Mouse (Mus musculus) stomach, embryonic 16.5 days (tissue): ENCODE results near the gene Ndst2. TPM values are rescaled to one million over a fixed set of nuclear protein-coding genes. Genes with fewer than 3 reads are reported as not detected.
"Not testable (repeated sequence)": the region's sequence is repeated elsewhere in the genome, so short reads cannot be mapped to it uniquely, and the experiment has no call there.

Experiments
- ATAC-seq: fragments of 200-750 bp; cut with Nextera tagmentation; 2 replicates; pipeline ENCODE4 v1.8.0; 2017; ENCODE audit warnings: moderate number of reproducible peaks, moderate TSS enrichment; ENCODE audit not compliant: insufficient read depth, low FRiP score
- H3K27ac ChIP-seq: fragments of 300-500 bp; sonication (generic); 2 replicates; pipeline ENCODE4 v1.5.1; 2014; ENCODE audit warnings: low read length
- H3K27me3 ChIP-seq: fragments of 300-500 bp; sonication (generic); 2 replicates; pipeline ENCODE4 v1.6.1; 2014; ENCODE audit warnings: low read length, control low read depth, mixed read lengths; ENCODE audit not compliant: control insufficient read depth, insufficient read depth
- H3K36me3 ChIP-seq: fragments of 300-500 bp; sonication (generic); 2 replicates; pipeline ENCODE4 v1.6.1; 2014; ENCODE audit warnings: low read length; ENCODE audit not compliant: control insufficient read depth, insufficient read depth
- H3K4me1 ChIP-seq: fragments of 300-500 bp; sonication (generic); 2 replicates; pipeline ENCODE4 v1.6.1; 2014; ENCODE audit warnings: low read length, control low read depth, mixed read lengths; ENCODE audit not compliant: control insufficient read depth, insufficient read depth
- H3K4me2 ChIP-seq: fragments of 300-500 bp; sonication (generic); 2 replicates; pipeline ENCODE4 v1.6.1; 2014; ENCODE audit warnings: low read depth, low read length, mixed read lengths
- H3K4me3 ChIP-seq: fragments of 300-500 bp; sonication (generic); replicated peaks from 2 replicates; pipeline ENCODE4 v1.5.1; 2014; ENCODE audit warnings: mild to moderate bottlenecking, low read length
- H3K9ac ChIP-seq: fragments of 300-500 bp; sonication (generic); 2 replicates; pipeline ENCODE4 v1.6.1; 2014; ENCODE audit warnings: low read length
- H3K9me3 ChIP-seq: fragments of 300-500 bp; sonication (generic); replicated peaks from 2 replicates; pipeline ENCODE4 v1.6.1; 2016; ENCODE audit warnings: low read length, control low read depth; ENCODE audit not compliant: control insufficient read depth
- WGBS: fragments of 180-500 bp; shearing (Covaris S2); extraction: QIAGEN DNeasy Blood & Tissue Kit; methylation state at CpG from one replicate; pipeline ENCODE4 v1.1.7; 2014; 5-methylcytosine and 5-hydroxymethylcytosine counted together
- polyA plus RNA-seq: library from polyadenylated mRNA; unstranded; fragments of >200 nt; fragmentation: Nextera tagmentation; extraction: Ambion mirVana; gene quantifications from 2 replicates; pipeline ENCODE4 v1.2.1, GENCODE M21; 2015

Ndst2 gene
- polyA plus RNA-seq, 1 experiment from 2014 or later = 23.7 TPM

DNA sequence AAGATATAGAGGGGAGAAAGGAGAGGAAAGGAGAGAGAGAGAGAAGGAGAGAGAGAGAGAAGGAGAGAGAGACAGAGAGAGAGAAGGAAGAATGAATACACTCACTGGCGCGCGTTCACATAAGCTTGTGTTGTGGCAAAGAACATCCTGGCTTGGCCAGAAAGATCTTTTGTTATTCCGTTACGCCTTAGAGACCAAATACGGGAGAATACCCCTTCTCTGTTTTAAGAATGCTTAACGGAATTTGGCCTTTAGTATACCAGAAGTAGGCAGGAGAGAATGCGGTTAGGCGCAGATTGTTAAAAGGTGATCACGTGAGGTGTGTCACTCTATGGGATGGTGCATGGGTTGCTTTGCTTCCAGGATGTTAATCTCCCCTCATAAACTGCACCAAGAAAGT lies 26.1 kb downstream of the Ndst2 start:
- Histone ChIP-seq H3K4me3 (peak overlapping the region; percentile 100), H3K9ac (peak overlapping the region; percentile 99), H3K4me2 (peak overlapping the region; percentile 72), H3K4me1 (peaks cover 21% of the 10 kb centered on the region), H3K9me3 (no peaks in the 10 kb centered on the region), H3K27me3 (no peaks in the 10 kb centered on the region), H3K36me3 (peaks cover 15% of the 10 kb centered on the region), H3K27ac (no peak overlapping the region; the same call in 1 of the 2 replicates)
- no peak for ATAC-seq
- 5% methylated on average over 10 of the region's 10 CpGs for WGBS

DNA sequence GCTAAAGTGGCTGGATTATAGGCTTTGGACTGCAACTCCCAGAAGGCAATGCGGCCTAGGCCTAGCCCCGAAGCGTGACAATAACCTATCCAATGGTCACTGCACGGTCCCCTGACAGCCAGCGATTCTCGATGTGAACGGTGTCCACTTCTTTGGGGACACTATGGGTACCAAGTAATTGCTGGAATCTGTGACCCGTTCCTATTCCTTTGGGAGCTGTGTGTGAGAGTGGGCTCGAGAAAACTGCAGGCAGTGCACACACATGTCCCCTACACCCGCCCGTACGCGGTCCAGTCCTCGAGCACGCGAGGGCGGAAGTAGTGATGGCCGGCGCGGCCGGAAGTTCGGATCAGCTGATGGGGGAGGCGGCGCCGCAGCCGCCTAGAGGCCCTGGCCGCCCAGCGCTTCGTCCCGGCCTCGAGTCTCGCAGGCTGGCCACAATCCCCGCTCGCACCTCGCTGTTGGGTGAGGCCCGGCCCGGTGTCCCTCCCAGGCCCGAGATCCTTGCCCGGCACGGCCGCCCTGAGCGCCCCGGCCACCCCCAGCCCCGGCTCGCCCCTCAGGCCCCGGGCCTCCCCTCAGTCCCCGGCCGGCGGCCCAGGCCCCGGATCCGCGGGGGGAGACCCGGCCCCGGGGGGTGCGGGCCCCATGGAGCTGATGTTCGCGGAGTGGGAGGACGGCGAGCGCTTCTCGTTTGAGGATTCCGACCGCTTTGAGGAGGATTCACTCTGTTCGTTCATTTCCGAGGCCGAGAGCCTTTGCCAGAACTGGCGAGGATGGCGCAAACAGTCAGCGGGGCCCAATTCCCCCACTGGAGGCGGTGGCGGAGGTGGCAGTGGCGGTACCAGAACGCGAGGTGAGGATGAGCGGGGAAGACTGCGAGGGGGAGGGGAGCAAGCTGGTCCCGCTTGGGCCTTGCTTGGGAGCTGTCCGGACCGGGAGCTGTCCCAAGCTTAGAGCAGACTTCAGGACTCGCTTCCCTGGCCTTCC lies 26.9 kb downstream of the Ndst2 start, which contains the start of gene Zswim8:
Zswim8 (plus strand) TSS at position 352 of the 990 bp plus-strand sequence.
- Histone ChIP-seq H3K27me3 (no peaks in the 10 kb centered on the region), H3K36me3 (peaks cover 11% of the 10 kb centered on the region; the same call in 1 of the 2 replicates), H3K4me1 (peaks cover 21% of the 10 kb centered on the region), H3K4me3 (peak within 1 kb of the TSS; percentile 100), H3K4me2 (peak within 1 kb of the TSS; percentile 72), H3K27ac (peak within 1 kb of the TSS; percentile 84), H3K9ac (peak within 1 kb of the TSS; percentile 99), H3K9me3 (no peaks in the 10 kb centered on the region)
- ATAC-seq = peak; percentile 94
- under 1% methylated on average over 80 of the region's 80 CpGs for WGBS

DNA sequence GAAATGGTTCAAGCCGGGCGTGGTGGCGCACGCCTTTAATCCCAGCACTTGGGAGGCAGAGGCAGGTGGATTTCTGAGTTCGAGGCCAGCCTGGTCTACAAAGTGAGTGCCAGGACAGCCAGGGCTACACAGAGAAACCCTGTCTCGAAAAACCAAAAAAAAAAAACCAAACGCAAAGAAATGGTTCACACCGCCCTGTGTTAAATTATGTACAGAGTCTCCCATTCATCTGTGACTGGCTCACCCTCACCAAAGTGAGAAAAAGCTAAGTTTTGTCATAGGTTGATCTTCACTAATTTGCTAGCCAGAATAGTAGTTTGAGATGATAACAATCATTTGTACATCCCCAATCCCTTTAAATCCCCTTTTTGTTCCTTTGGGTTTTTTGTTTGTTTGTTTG lies 30.9 kb downstream of the Ndst2 start:
- H3K27ac ChIP-seq = peak overlapping the region; percentile 90
- H3K4me1 ChIP-seq = peaks cover 25% of the 10 kb centered on the region
- 9% methylated on average over 8 of the region's 8 CpGs for WGBS
- H3K4me2 ChIP-seq = peak overlapping the region; percentile 68
- peak overlapping the region; percentile 94 for H3K9ac ChIP-seq
- H3K36me3 ChIP-seq, H3K27me3 ChIP-seq, ATAC-seq, H3K9me3 ChIP-seq: not testable (repeated sequence)
- H3K4me3 ChIP-seq = peak overlapping the region; percentile 93

DNA sequence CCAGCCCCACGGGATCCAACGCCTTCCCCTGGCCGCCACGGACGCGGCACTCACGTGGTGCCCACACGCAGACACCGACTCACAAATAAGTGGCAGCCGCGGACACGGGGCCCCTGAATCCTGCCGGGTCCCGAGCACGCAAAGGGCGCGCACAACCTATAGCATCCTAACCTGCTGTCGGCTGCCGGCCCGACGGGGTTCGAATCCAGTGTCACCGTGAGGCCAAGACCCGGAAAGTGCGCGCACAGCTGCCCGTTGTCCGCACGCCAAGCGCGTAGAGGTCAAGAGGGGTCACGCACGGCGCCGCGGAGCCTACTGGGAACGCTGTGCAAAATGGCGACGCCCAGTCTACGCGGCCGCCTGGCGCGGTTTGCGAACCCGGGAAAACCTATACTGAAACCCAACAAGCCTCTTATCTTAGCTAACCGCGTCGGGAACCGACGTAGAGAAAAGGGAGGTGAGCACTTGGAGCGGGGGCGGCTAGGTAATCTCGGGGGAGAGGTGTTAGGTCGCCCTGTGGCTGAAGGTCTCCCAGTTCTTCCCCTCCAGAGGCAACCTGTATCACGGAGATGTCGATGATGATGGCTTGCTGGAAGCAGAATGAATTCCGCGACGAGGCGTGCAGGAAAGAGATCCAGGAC lies 31.5 kb downstream of the Ndst2 start, which contains the start of gene Chchd1:
Chchd1 (plus strand) TSS at position 266 of the 641 bp plus-strand sequence.
- H3K9me3 ChIP-seq = no peaks in the 10 kb centered on the region
- peaks cover 4% of the 10 kb centered on the region; the same call in 1 of the 2 replicates for H3K36me3 ChIP-seq
- H3K27me3 ChIP-seq = no peaks in the 10 kb centered on the region
- peaks cover 28% of the 10 kb centered on the region for H3K4me1 ChIP-seq
- peak within 1 kb of the TSS; percentile 93 for H3K4me3 ChIP-seq
- WGBS = under 1% methylated on average over 61 of the region's 61 CpGs
- H3K4me2 ChIP-seq = peak within 1 kb of the TSS; percentile 68
- ATAC-seq = peak; percentile 78
- peak within 1 kb of the TSS; percentile 94 for H3K9ac ChIP-seq
- H3K27ac ChIP-seq = peak within 1 kb of the TSS; percentile 90

DNA sequence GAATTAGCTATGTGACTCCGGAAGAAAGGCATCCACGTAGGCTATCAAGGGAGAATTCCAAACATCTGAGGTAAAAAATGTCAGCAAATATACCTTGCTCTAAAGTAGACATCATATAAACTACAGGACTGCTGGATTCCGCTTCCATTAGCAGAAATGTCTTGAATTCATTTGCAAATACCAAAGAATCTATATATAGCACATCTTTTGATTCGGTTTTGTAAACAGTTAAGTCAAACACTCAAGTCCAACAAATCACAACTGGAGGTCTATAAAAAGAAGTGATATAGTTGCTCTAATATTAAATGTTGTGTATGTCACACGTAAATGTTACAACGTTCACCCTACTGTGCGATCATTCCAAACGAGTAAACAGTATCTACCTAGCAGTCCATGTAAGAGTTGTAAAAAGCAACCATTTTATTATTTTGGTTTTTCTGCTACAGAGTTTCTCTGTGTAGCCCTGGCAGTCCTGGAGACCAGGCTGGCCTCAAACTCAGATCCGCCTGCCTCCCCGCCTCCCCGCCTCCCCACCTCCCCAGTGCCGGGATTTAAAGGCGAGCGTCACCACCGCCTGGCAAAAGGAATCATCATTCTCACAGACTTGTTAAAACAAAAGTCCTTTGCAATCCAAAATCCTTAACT lies 32.1 kb downstream of the Ndst2 start:
- Histone ChIP-seq H3K27ac (peak overlapping the region; percentile 90), H3K9ac (peak overlapping the region; percentile 94), H3K9me3 (no peaks in the 10 kb centered on the region), H3K27me3 (no peaks in the 10 kb centered on the region), H3K4me1 (peaks cover 35% of the 10 kb centered on the region), H3K4me2 (peak overlapping the region; percentile 68), H3K4me3 (peak overlapping the region; percentile 93), H3K36me3 (peaks cover 4% of the 10 kb centered on the region; the same call in 1 of the 2 replicates)
- ATAC-seq = no peak
- 4% methylated on average over 15 of the region's 15 CpGs for WGBS

DNA sequence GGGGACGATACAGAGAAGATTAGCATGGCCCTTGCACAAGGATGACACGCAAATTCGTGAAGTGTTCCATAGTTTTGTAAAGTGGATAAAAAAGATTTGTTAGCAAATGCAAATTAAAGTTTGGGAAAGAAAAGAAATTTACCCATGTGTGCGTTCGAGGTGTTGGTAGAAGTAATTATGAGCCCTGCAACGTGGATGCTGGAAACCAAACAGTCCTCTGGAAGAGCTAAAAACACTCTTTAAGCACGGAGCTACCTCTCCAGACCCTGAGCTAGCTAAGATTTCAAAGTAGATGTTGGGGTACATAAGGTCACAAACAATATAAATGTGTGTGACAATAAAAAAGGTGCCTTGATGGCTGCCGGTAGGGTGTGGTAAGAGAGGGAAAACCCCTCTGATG lies 32.8 kb downstream of the Ndst2 start:
- Histone ChIP-seq H3K4me1 (peaks cover 38% of the 10 kb centered on the region), H3K4me3 (peak overlapping the region; percentile 93), H3K27me3 (no peaks in the 10 kb centered on the region), H3K27ac (0 out of 2 replicates have a peak overlapping the region, but pooled peaks have one; percentile 9), H3K4me2 (peak overlapping the region; percentile 68), H3K36me3 (peaks cover 4% of the 10 kb centered on the region; the same call in 1 of the 2 replicates), H3K9me3 (no peaks in the 10 kb centered on the region), H3K9ac (0 out of 2 replicates have a peak overlapping the region, but pooled peaks have one; percentile 15)
- no peak for ATAC-seq
- WGBS = 68% methylated on average over 8 of the region's 8 CpGs

DNA sequence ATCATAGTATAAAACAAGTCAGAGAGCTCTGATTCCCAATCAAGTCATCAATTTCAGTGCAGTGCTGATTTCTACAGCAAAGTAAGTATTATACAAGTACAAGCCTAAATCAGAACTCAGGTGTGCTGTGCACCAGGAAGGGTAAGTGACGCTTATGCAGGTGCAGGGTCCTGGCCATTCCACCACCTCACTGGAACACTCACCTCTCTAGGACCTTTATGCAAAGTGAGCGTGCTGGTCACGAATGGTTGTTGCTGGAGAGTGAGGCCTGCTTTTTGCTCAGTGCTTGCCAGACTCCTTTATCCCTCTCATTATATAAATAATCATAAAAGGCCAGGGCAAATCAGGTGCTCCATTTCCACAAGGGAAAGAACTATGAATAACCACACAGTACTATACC lies 34.0 kb downstream of the Ndst2 start:
- no peaks in the 10 kb centered on the region for H3K9me3 ChIP-seq
- no peaks in the 10 kb centered on the region for H3K27me3 ChIP-seq
- H3K4me2 ChIP-seq = no peak overlapping the region
- WGBS = 71% methylated on average over 3 of the region's 3 CpGs
- peaks cover 4% of the 10 kb centered on the region; the same call in 1 of the 2 replicates for H3K36me3 ChIP-seq
- ATAC-seq = no peak
- no peak overlapping the region for H3K9ac ChIP-seq
- H3K27ac ChIP-seq = no peak overlapping the region
- peaks cover 46% of the 10 kb centered on the region for H3K4me1 ChIP-seq
- no peak overlapping the region for H3K4me3 ChIP-seq

DNA sequence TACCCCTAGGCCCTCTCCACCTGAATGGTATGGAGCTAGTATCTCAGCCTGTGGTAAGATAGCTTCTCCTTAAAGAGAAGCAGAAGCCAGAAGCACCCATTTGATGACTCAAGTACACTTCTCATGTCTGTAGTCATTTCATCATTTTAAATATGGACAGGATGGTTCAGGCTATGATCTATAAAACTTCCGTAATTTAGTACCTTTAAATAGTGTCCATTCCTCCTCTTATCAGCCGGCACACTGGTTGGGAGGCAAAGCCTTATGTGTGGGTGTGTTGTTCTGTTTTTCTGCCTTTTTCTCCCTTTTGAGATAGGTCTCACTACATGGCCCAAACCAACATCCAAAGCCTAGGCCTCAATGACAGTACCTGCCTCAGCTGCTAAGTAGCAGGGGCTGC lies 35.8 kb downstream of the Ndst2 start:
- no peak for ATAC-seq
- H3K27me3 ChIP-seq = no peaks in the 10 kb centered on the region
- 0 out of 2 replicates have a peak overlapping the region, but pooled peaks have one; percentile 7 for H3K9ac ChIP-seq
- H3K9me3 ChIP-seq = no peaks in the 10 kb centered on the region
- H3K4me1 ChIP-seq = peaks cover 46% of the 10 kb centered on the region
- no peak overlapping the region for H3K4me2 ChIP-seq
- H3K27ac ChIP-seq = no peak overlapping the region
- WGBS = 79% methylated on average over 2 of the region's 2 CpGs
- H3K4me3 ChIP-seq = no peak overlapping the region
- no peaks in the 10 kb centered on the region for H3K36me3 ChIP-seq
